8 mouse cellular contexts compared by ENCODE assay signal in the genomic region with DNA sequence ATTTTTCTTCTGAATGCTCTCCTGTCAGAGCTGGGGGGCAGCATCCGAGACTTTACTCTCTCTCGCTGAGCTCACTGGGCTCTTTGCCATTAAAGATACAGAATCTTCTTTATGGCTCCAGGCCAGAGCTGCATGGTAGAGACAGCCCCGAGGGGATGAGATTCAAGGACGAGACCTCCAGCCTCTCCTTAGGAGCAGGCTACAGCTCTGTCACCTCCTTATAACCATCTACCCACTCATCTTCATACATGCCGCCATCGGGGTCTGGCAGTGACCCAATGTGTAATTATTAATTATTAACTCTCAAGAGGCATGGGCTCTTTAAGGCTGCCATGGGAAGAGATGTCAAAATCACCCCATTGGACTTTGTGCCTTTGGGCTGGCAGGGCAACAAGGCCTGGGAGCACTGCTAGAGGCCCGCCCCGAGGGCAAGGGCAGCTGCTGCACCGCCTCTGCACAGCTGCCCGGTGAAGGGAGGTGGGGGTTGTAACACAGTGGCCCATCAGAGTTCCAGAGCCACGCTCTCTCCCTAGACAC. TPM values are rescaled to one million over a fixed set of nuclear protein-coding genes. Genes with fewer than 3 reads are reported as not detected.
DNase-seq lines count a peak whose midpoint lies in the region; ATAC-seq lines count a peak whose summit lies in the region.

No protein-coding gene starts in this region.

- no peak overlapping the region for H3K9ac ChIP-seq in hindbrain, embryonic 15.5 days
- H3K9ac ChIP-seq in hindbrain, embryonic 16.5 days (ENCODE audit: low read depth, low read length), result no peak overlapping the region
- no peak overlapping the region for H3K9ac ChIP-seq in liver, embryonic 13.5 days

- no peak overlapping the region for H3K4me3 ChIP-seq in hindbrain, embryonic 15.5 days
- no peak overlapping the region for H3K4me3 ChIP-seq in hindbrain, embryonic 16.5 days (ENCODE audit: low read length)
- no peak overlapping the region for H3K4me3 ChIP-seq in liver, embryonic 13.5 days (replicated peaks)

- WGBS in hindbrain, embryonic 15.5 days, result 61% methylated on average over 11 of the region's 11 CpGs
- WGBS in hindbrain, embryonic 16.5 days, result 51% methylated on average over 11 of the region's 11 CpGs
- 62% methylated on average over 11 of the region's 11 CpGs for WGBS in liver, embryonic 13.5 days (ENCODE audit: insufficient replicate concordance)

- no peaks in the 10 kb centered on the region for H3K9me3 ChIP-seq in hindbrain, embryonic 15.5 days
- no peaks in the 10 kb centered on the region; the same call in 1 of the 2 replicates for H3K9me3 ChIP-seq in hindbrain, embryonic 16.5 days (ENCODE audit: control insufficient read depth, low read length)
- H3K9me3 ChIP-seq in liver, embryonic 13.5 days (replicated peaks), result no peaks in the 10 kb centered on the region

- peak; percentile 70 for DNase-seq in MN1 (ENCODE audit: low spot score)
- DNase-seq in kidney, adult 18-20 months, result peak; percentile 78
- DNase-seq in liver, embryonic 13.5 days, result no peak
- no peak for DNase-seq in right cerebral cortex, postnatal 25 days
- DNase-seq in spleen, postnatal 4 days (ENCODE audit: low spot score in 2 of 2), result no peak
- no peak for DNase-seq in ovary, postnatal 14 days (ENCODE audit: low spot score)

- peak; percentile 34; the same call in 1 of the 2 replicates for ATAC-seq in hindbrain, embryonic 15.5 days (ENCODE audit: low FRiP score, low read depth)
- no peak for ATAC-seq in hindbrain, embryonic 16.5 days
- ATAC-seq in liver, embryonic 13.5 days (ENCODE audit: low read depth), result peak; percentile 82

- H3K27ac ChIP-seq in hindbrain, embryonic 15.5 days (replicated peaks), result no peak overlapping the region
- H3K27ac ChIP-seq in hindbrain, embryonic 16.5 days (ENCODE audit: low read depth, low read length), result no peak overlapping the region
- H3K27ac ChIP-seq in liver, embryonic 13.5 days, result 0 out of 2 replicates have a peak overlapping the region, but pooled peaks have one; percentile 43

- no peaks in the 10 kb centered on the region for H3K27me3 ChIP-seq in hindbrain, embryonic 15.5 days
- no peaks in the 10 kb centered on the region for H3K27me3 ChIP-seq in hindbrain, embryonic 16.5 days (replicated peaks; ENCODE audit: control insufficient read depth, insufficient read depth, low read length)
- no peaks in the 10 kb centered on the region for H3K27me3 ChIP-seq in liver, embryonic 13.5 days

- H3K4me2 ChIP-seq in hindbrain, embryonic 15.5 days, result no peak overlapping the region
- H3K4me2 ChIP-seq in hindbrain, embryonic 16.5 days (ENCODE audit: low read length), result no peak overlapping the region
- peak overlapping the region; percentile 24; the same call in 1 of the 2 replicates for H3K4me2 ChIP-seq in liver, embryonic 13.5 days

- H3K4me1 ChIP-seq in hindbrain, embryonic 15.5 days (replicated peaks), result no peaks in the 10 kb centered on the region
- H3K4me1 ChIP-seq in hindbrain, embryonic 16.5 days (ENCODE audit: control insufficient read depth, insufficient read depth, low read depth, low read length), result no peaks in the 10 kb centered on the region
- peaks cover 23% of the 10 kb centered on the region for H3K4me1 ChIP-seq in liver, embryonic 13.5 days (replicated peaks)

- H3K36me3 ChIP-seq in hindbrain, embryonic 15.5 days, result no peaks in the 10 kb centered on the region
- H3K36me3 ChIP-seq in hindbrain, embryonic 16.5 days (ENCODE audit: control insufficient read depth, insufficient read depth, low read length), result no peaks in the 10 kb centered on the region
- H3K36me3 ChIP-seq in liver, embryonic 13.5 days, result no peaks in the 10 kb centered on the region

RNA-seq across cellular contexts. Expression of a gene that starts 37.8 kb away (rescaled TPM):
- polyA plus RNA-seq in hindbrain, embryonic 15.5 days (2015; fragmentation: Nextera tagmentation; extraction: Ambion mirVana), result 4.4 and 4.6 TPM in 2 replicates
- 3.7 and 3.8 TPM in 2 replicates for polyA plus RNA-seq in hindbrain, embryonic 16.5 days (2015; fragmentation: Nextera tagmentation; extraction: Ambion mirVana)
- polyA plus RNA-seq in liver, embryonic 13.5 days (2015; fragmentation: Nextera tagmentation; extraction: Ambion mirVana), result 1.2 and 1.3 TPM in 2 replicates

Comparison
In these comparisons a context has a peak if more than half of its experiments do, and no peak if none do; other contexts are left out.
1. DNase-seq: peak in MN1 (single experiment) and kidney, adult 18-20 months (single experiment); none in liver, embryonic 13.5 days (single experiment), right cerebral cortex, postnatal 25 days (single experiment), spleen, postnatal 4 days (0 of 2) and ovary, postnatal 14 days (single experiment).